Mouse (Mus musculus) midbrain, embryonic 10.5 days (tissue): ENCODE measurements around the gene Vsx2. TPM values are rescaled to one million over a fixed set of nuclear protein-coding genes. Genes with fewer than 3 reads are reported as not detected.

Experiments used
- DNase-seq: peaks from one replicate; pipeline ENCODE4 v3.0.0-alpha.2; 2017; ENCODE audit warnings: low spot score
- H3K27ac ChIP-seq: fragments of 300-500 bp; sonication (generic); replicated peaks from 2 replicates; pipeline ENCODE4 v1.5.1; 2016; ENCODE audit warnings: mild to moderate bottlenecking
- H3K27me3 ChIP-seq: fragments of 300-500 bp; sonication (generic); 2 replicates; pipeline ENCODE4 v1.6.1; 2016; ENCODE audit warnings: low read depth, mild to moderate bottlenecking; ENCODE audit not compliant: poor library complexity, severe bottlenecking
- H3K36me3 ChIP-seq: fragments of 300-500 bp; sonication (generic); 2 replicates; pipeline ENCODE4 v1.6.1; 2016; ENCODE audit warnings: mild to moderate bottlenecking, moderate library complexity
- H3K4me1 ChIP-seq: fragments of 300-500 bp; sonication (generic); 2 replicates; pipeline ENCODE4 v1.6.1; 2016
- H3K4me3 ChIP-seq: fragments of 300-500 bp; sonication (generic); 2 replicates; pipeline ENCODE4 v1.5.1; 2016; ENCODE audit warnings: mild to moderate bottlenecking, moderate library complexity
- H3K9me3 ChIP-seq: fragments of 300-500 bp; sonication (generic); replicated peaks from 2 replicates; pipeline ENCODE4 v1.6.1; 2016; ENCODE audit warnings: mild to moderate bottlenecking
- WGBS: fragments of 180-500 bp; shearing (Covaris S2); methylation state at CpG from one replicate; pipeline ENCODE4 v1.1.7; 2016; 5-methylcytosine and 5-hydroxymethylcytosine counted together
- polyA plus RNA-seq: library from polyadenylated mRNA; unstranded; fragments of >200 nt; fragmentation: Nextera tagmentation; extraction: Ambion mirVana; gene quantifications from 2 replicates; pipeline ENCODE4 v1.2.1, GENCODE M21; 2016

Gene Vsx2
- polyA plus RNA-seq, 1 experiment from 2014 or later: 1.9 TPM

DNA sequence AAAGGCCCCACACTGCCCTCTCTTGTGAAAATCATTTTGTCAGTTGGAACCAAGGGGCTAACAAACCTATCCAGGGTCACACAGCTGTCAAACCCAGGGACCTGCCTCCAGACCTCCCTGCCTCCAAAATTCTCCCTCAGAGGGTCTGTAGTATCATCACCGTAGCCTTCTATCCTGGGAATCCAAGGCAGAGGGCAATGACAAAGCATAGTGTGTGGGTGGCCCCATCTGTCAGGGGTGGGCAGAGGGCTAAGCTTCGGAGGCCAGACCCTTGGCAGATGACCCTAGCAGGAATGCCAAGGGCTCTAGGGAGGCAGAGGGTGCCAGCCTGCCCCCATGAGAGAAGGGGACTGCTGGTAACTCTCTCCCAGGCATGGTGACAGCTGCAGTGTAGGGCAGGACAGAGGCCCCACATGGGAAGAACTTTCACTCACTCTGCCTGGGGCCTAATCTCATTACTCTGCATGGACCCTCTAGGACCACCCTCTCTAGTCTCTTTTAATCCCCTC is 22.9 kb upstream of the Vsx2 start:
- Histone ChIP-seq H3K27me3 (peaks cover 4% of the 10 kb centered on the region; the same call in 1 of the 2 replicates), H3K36me3 (no peaks in the 10 kb centered on the region), H3K4me3 (no peak overlapping the region), H3K27ac (no peak overlapping the region), H3K4me1 (peaks cover 9% of the 10 kb centered on the region), H3K9me3 (no peaks in the 10 kb centered on the region)
- DNase-seq: no peak
- WGBS: 58% methylated on average over 2 of the region's 2 CpGs

GRCm38 (mm10) chr12:84548251-84548650 is 21.3 kb upstream of the Vsx2 start:
- whole genome bisulfite sequencing: 65% methylated on average over 8 of the region's 8 CpGs
- Histone ChIP-seq H3K4me3 (no peak overlapping the region), H3K36me3 (no peaks in the 10 kb centered on the region), H3K4me1 (peaks cover 9% of the 10 kb centered on the region), H3K27me3 (peaks cover 9% of the 10 kb centered on the region; the same call in 1 of the 2 replicates), H3K27ac (no peak overlapping the region), H3K9me3 (no peaks in the 10 kb centered on the region)
- no peak for DNase-seq

- no peak overlapping the region for H3K4me3 ChIP-seq
- 0 out of 2 replicates have a peak, but pooled peaks cover 5% of the 10 kb centered on the region for H3K27me3 ChIP-seq
- WGBS: 60% methylated on average over 8 of the region's 8 CpGs
- no peaks in the 10 kb centered on the region for H3K36me3 ChIP-seq
- no peak for DNase-seq
- no peaks in the 10 kb centered on the region for H3K4me1 ChIP-seq
- no peak overlapping the region for H3K27ac ChIP-seq
- H3K9me3 ChIP-seq: no peaks in the 10 kb centered on the region
Observed at GRCm38 (mm10) chr12:84555218-84555617, 14.3 kb upstream of the Vsx2 start.

DNA sequence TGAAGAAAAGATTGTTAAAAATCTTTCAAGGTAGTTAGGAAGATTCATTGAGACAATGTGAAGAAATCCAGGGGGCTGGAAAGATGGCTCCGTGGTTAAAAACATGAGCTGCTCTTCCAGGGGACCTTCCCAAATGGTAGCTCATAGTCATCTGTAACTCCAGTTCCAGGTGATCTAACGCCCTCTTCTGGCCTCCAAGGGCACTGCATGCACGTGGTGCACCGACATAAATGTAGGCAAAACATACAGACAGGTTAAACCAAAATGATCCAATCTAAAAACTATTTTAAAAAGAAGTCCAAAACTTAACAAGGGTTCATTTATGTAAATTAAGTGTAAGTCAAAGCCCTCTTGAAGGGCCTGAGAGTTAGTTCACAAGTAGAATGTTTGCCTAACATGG is 7.0 kb upstream of the Vsx2 start:
- Histone ChIP-seq H3K27me3 (peaks cover 31% of the 10 kb centered on the region), H3K4me1 (no peaks in the 10 kb centered on the region), H3K4me3 (no peak overlapping the region), H3K27ac (no peak overlapping the region), H3K9me3 (no peaks in the 10 kb centered on the region), H3K36me3 (no peaks in the 10 kb centered on the region)
- 56% methylated on average over 4 of the region's 4 CpGs for WGBS
- DNase-seq: no peak

DNA sequence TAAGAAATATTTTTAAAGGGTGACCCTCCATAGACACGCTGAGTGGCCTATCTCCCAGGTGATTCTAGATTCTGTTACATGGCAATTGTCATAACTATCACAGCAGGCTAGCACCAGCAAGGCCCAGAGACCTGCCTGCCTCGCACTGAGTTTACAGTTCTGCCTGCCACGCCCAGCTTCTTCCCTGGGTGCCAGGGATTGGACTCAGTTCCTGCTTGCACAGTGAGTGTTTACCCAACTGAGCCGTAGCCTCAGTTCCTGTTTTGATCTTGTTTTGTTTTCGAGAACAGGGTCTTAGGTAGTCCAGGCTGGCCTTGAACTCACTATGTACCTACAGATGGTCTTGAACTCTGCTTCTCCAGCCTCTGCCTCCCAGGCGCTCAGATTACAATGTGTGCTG is 2.0 kb upstream of the Vsx2 start:
- Histone ChIP-seq H3K36me3 (no peaks in the 10 kb centered on the region), H3K27me3 (peaks cover 82% of the 10 kb centered on the region), H3K4me3 (no peak overlapping the region), H3K4me1 (peaks cover 27% of the 10 kb centered on the region), H3K27ac (no peak overlapping the region), H3K9me3 (no peaks in the 10 kb centered on the region)
- DNase-seq: no peak
- WGBS: 84% methylated on average over 6 of the region's 6 CpGs

DNA sequence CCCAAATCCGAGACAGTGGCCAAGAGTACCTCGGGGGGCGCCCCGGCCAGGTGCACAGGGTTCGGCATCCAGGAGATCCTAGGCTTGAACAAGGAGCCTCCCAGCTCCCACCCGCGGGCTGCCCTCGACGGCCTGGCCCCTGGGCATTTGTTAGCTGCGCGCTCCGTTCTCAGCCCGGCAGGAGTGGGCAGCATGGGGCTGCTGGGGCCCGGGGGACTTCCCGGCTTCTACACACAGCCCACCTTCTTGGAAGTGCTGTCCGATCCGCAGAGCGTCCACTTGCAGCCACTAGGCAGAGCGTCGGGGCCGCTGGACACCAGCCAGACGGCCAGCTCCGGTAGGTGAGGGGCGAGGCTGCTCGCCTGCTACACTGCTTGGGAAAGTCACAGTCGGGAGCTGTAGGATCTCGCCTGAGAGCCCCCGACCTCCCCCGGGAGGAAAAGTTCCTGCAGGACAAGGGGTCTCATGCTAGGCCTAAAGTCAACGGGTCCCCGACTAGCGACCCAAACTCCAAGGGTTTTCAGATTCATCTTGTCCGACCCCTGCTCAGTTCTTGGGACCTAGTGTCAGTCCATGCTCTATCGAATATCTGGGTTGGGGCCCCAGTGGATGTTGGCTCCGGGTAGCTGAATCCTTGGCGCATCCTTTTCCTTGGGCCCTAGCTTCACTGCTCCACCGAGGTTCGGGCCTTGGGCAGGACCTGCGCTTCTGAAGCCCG is 573 bp downstream of the Vsx2 start:
- Histone ChIP-seq H3K9me3 (no peaks in the 10 kb centered on the region), H3K27ac (no peak overlapping the region), H3K4me3 (peak overlapping the region; percentile 38), H3K4me1 (peaks cover 27% of the 10 kb centered on the region), H3K36me3 (no peaks in the 10 kb centered on the region), H3K27me3 (peaks cover 91% of the 10 kb centered on the region)
- WGBS: 1% methylated on average over 40 of the region's 40 CpGs
- DNase-seq: peak; percentile 58

DNA sequence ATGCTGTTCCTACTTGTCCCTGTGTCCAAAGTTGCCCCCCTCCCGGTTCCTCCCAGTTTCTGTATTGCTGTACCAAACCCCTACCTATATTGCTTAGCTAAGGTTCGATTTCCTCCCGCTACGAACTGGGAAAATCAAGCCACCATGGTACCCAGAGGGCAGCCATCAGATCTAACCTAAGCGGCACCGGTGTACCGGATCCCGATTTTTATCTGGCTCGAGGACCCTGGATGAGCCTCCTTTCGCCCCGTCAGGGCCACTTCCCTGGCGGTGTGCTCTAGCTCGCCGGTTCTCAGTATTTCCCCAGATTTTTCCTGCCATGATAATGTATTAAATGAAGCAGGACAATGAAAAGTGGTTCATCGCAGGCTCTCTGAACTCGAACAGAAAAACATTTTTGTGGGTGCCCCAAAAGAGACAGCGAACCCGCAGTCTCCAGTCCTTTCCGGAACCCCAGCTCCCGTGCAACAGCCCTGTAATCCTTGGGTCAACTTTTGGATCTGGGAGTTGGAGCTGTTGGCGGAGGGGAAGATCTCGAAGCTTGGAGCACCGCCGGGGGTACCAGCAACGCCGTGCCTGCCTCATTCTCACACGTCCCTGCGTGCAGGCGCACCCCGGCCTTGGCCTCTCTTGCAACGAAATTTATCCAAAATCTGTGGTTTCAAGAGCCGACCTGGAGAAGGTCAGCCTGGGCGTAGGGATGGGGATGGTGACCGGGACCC is 1.3 kb downstream of the Vsx2 start:
- WGBS: 1% methylated on average over 34 of the region's 34 CpGs
- Histone ChIP-seq H3K27ac (no peak overlapping the region), H3K4me3 (peak overlapping the region; percentile 14), H3K9me3 (no peaks in the 10 kb centered on the region), H3K4me1 (peaks cover 27% of the 10 kb centered on the region), H3K36me3 (no peaks in the 10 kb centered on the region), H3K27me3 (peaks cover 98% of the 10 kb centered on the region)
- DNase-seq: peak; percentile 48

DNA sequence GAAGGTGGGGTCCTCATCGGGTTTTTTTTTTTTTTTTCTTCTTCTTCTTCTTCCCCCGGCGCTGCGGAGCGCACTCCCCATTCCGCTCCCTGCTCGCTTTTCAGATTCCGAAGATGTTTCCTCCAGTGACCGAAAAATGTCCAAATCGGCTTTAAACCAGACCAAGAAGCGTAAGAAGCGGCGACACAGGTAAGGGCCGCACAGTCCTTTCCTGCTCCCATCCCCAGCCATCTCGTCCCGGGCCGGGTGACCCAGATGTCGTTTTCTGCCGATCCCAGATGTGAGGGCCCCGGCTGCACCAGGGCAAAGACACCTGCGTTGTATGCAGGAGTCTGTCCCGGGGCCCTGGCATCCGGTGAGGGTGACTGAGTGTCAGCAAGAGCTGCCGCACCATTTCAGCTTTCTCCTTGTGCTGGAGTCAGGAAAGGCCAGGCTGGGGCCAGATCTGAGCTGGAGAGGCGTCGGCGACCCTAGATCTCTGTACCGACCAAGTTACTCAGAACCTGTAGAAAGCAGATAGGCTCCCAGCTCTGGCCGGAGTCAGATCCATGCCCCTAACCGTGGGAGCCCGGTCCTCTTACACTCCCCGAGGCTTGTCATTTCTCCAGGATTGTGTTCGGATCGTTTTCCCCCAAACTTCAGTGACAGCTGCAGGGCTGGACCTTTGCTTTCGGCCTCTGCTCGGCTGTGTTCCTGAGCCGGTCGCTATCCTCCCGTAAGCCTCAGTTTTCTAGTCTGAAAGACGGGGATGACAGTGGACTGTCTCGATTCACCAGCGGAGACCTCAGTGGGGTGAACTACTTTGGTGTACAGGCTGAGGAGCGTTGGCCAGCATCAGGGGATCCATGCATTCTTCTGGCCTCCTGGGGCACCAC is 2.1 kb downstream of the Vsx2 start:
- peaks cover 27% of the 10 kb centered on the region for H3K4me1 ChIP-seq
- H3K27me3 ChIP-seq: peaks cover 100% of the 10 kb centered on the region
- H3K4me3 ChIP-seq: peak overlapping the region; percentile 14
- H3K9me3 ChIP-seq: no peaks in the 10 kb centered on the region
- no peaks in the 10 kb centered on the region for H3K36me3 ChIP-seq
- WGBS: 1% methylated on average over 43 of the region's 43 CpGs
- H3K27ac ChIP-seq: no peak overlapping the region
- DNase-seq: peak; percentile 64

GRCm38 (mm10) chr12:84572341-84572720 is 2.8 kb downstream of the Vsx2 start:
- no peaks in the 10 kb centered on the region for H3K36me3 ChIP-seq
- peaks cover 100% of the 10 kb centered on the region for H3K27me3 ChIP-seq
- peak; percentile 30 for DNase-seq
- no peak overlapping the region for H3K27ac ChIP-seq
- H3K4me1 ChIP-seq: peaks cover 27% of the 10 kb centered on the region
- H3K9me3 ChIP-seq: no peaks in the 10 kb centered on the region
- 0 out of 2 replicates have a peak overlapping the region, but pooled peaks have one; percentile 14 for H3K4me3 ChIP-seq
- under 1% methylated on average over 7 of the region's 7 CpGs for WGBS

- DNase-seq: no peak
- no peaks in the 10 kb centered on the region for H3K36me3 ChIP-seq
Observed at GRCm38 (mm10) chr12:84573094-84573493, 3.5 kb downstream of the Vsx2 start.

GRCm38 (mm10) chr12:84577768-84578439 is 8.3 kb downstream of the Vsx2 start:
- H3K4me1 ChIP-seq: peaks cover 6% of the 10 kb centered on the region; the same call in 1 of the 2 replicates
- H3K4me3 ChIP-seq: no peak overlapping the region
- H3K36me3 ChIP-seq: no peaks in the 10 kb centered on the region
- WGBS: 77% methylated on average over 11 of the region's 11 CpGs
- no peak overlapping the region for H3K27ac ChIP-seq
- H3K27me3 ChIP-seq: peaks cover 52% of the 10 kb centered on the region
- DNase-seq: no peak
- H3K9me3 ChIP-seq: peaks cover 7% of the 10 kb centered on the region; the same call in 1 of the 2 replicates

More at GRCm38 (mm10) chr12:84573094-84573493, 3.5 kb downstream of the Vsx2 start:
- Histone ChIP-seq H3K9me3 (no peaks in the 10 kb centered on the region), H3K27ac (no peak overlapping the region), H3K27me3 (peaks cover 100% of the 10 kb centered on the region), H3K4me3 (no peak overlapping the region), H3K4me1 (peaks cover 27% of the 10 kb centered on the region)
- WGBS: 16% methylated on average over 7 of the region's 7 CpGs

DNA sequence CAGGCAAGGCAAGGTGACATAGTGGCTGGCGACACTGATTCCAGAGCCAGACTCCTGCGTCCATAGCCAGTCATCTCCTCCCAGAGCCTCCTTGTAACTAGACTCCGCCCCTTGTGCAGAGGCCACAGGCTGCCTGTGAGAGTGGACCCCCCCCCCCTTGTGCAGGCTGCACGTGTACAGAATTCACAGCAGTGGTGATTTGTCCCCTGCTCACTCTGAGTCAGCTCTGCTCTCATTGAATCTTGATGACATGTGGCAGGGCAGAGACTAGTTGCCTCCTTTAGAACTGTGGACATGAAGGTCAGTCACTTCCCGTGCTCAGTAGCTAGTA is 8.8 kb downstream of the Vsx2 start:
- 48% methylated on average over 5 of the region's 5 CpGs for WGBS
- DNase-seq: no peak
- no peak overlapping the region for H3K27ac ChIP-seq
- peaks cover 47% of the 10 kb centered on the region for H3K27me3 ChIP-seq
- H3K9me3 ChIP-seq: peaks cover 12% of the 10 kb centered on the region
- H3K4me3 ChIP-seq: no peak overlapping the region
- H3K36me3 ChIP-seq: no peaks in the 10 kb centered on the region
- peaks cover 6% of the 10 kb centered on the region; the same call in 1 of the 2 replicates for H3K4me1 ChIP-seq
